Mouse (Mus musculus) heart, embryonic 13.5 days (tissue): ENCODE measurements at regions not wholly inside any gene's neighbourhood (a gene's known extent, or its start where the extent isn't known, plus 50 kb on each side); places are given as distances from the start of the nearest gene placed in this dataset.
"Not testable (repeated sequence)": the region's sequence is repeated elsewhere in the genome, so short reads cannot be mapped to it uniquely, and the experiment has no call there.

ENCODE experiments used
- ATAC-seq: fragments of 200-750 bp; cut with Nextera tagmentation; 2 replicates; pipeline ENCODE4 v1.8.0; 2017; ENCODE audit warnings: moderate TSS enrichment; ENCODE audit not compliant: insufficient number of reproducible peaks, low FRiP score, low TSS enrichment; ENCODE audit errors: extremely low read depth
- H3K27ac ChIP-seq: fragments of 300-500 bp; sonication (generic); replicated peaks from 2 replicates; pipeline ENCODE4 v1.5.1; 2015; ENCODE audit warnings: moderate library complexity, mild to moderate bottlenecking, inconsistent platforms
- H3K27me3 ChIP-seq: fragments of 300-500 bp; sonication (generic); replicated peaks from 2 replicates; pipeline ENCODE4 v1.6.1; 2015; ENCODE audit warnings: mild to moderate bottlenecking, inconsistent platforms
- H3K36me3 ChIP-seq: fragments of 300-500 bp; sonication (generic); 2 replicates; pipeline ENCODE4 v1.6.1; 2015; ENCODE audit warnings: mild to moderate bottlenecking, inconsistent platforms
- H3K4me1 ChIP-seq: fragments of 300-500 bp; sonication (generic); 2 replicates; pipeline ENCODE4 v1.6.1; 2015; ENCODE audit warnings: inconsistent platforms
- H3K4me2 ChIP-seq: fragments of 300-500 bp; sonication (generic); 2 replicates; pipeline ENCODE4 v1.6.1; 2015; ENCODE audit warnings: inconsistent platforms, mild to moderate bottlenecking, moderate library complexity
- H3K4me3 ChIP-seq: fragments of 300-500 bp; sonication (generic); 2 replicates; pipeline ENCODE4 v1.5.1; 2015; ENCODE audit warnings: moderate library complexity, mild to moderate bottlenecking, inconsistent platforms
- H3K9ac ChIP-seq: fragments of 300-500 bp; sonication (generic); 2 replicates; pipeline ENCODE4 v1.6.1; 2015; ENCODE audit warnings: inconsistent platforms, mild to moderate bottlenecking, moderate library complexity
- H3K9me3 ChIP-seq: fragments of 300-500 bp; sonication (generic); 2 replicates; pipeline ENCODE4 v1.6.1; 2016; ENCODE audit warnings: inconsistent platforms
- WGBS: fragments of 180-500 bp; shearing (Covaris S2); methylation state at CpG from one replicate; pipeline ENCODE4 v1.1.7; 2015; ENCODE audit warnings: mixed read lengths; 5-methylcytosine and 5-hydroxymethylcytosine counted together

GRCm38 (mm10) chr14:87612871-87613270 is 196.4 kb downstream of the Tdrd3 start:
- Histone ChIP-seq H3K4me2 (no peak overlapping the region), H3K9me3 (no peaks in the 10 kb centered on the region), H3K9ac (no peak overlapping the region), H3K4me1 (no peaks in the 10 kb centered on the region), H3K36me3 (no peaks in the 10 kb centered on the region), H3K27ac (no peak overlapping the region), H3K4me3 (no peak overlapping the region), H3K27me3 (no peaks in the 10 kb centered on the region)
- 73% methylated on average over 4 of the region's 4 CpGs for WGBS
- ATAC-seq = no peak

GRCm38 (mm10) chr14:87619368-87620035 is 203.1 kb downstream of the Tdrd3 start:
- ATAC-seq = no peak
- WGBS = 64% methylated on average over 5 of the region's 5 CpGs
- Histone ChIP-seq H3K9me3 (no peaks in the 10 kb centered on the region), H3K27ac (no peak overlapping the region), H3K27me3 (no peaks in the 10 kb centered on the region), H3K4me2 (no peak overlapping the region), H3K9ac (no peak overlapping the region), H3K4me1 (no peaks in the 10 kb centered on the region), H3K4me3 (no peak overlapping the region), H3K36me3 (no peaks in the 10 kb centered on the region)

GRCm38 (mm10) chr14:87631078-87631813 is 214.8 kb downstream of the Tdrd3 start:
- 67% methylated on average over 7 of the region's 7 CpGs for whole genome bisulfite sequencing
- Histone ChIP-seq H3K4me3 (no peak overlapping the region), H3K4me2 (no peak overlapping the region), H3K27me3 (no peaks in the 10 kb centered on the region), H3K9ac (no peak overlapping the region), H3K4me1 (no peaks in the 10 kb centered on the region), H3K9me3 (no peaks in the 10 kb centered on the region), H3K27ac (no peak overlapping the region), H3K36me3 (no peaks in the 10 kb centered on the region)
- ATAC-seq = no peak

GRCm38 (mm10) chr14:87634596-87634995 is 218.2 kb downstream of the Tdrd3 start:
- WGBS = 60% methylated on average over 3 of the region's 3 CpGs
- no peak overlapping the region for H3K9ac ChIP-seq
- no peak for ATAC-seq
- no peak overlapping the region for H3K4me3 ChIP-seq
- H3K4me1 ChIP-seq = no peaks in the 10 kb centered on the region
- H3K27me3 ChIP-seq = no peaks in the 10 kb centered on the region
- H3K27ac ChIP-seq = no peak overlapping the region
- H3K9me3 ChIP-seq = no peaks in the 10 kb centered on the region
- no peak overlapping the region for H3K4me2 ChIP-seq
- no peaks in the 10 kb centered on the region for H3K36me3 ChIP-seq

GRCm38 (mm10) chr14:87637131-87637530 is 220.7 kb downstream of the Tdrd3 start:
- H3K4me2 ChIP-seq = no peak overlapping the region
- H3K36me3 ChIP-seq = no peaks in the 10 kb centered on the region
- 68% methylated on average over 2 of the region's 2 CpGs for WGBS
- no peaks in the 10 kb centered on the region for H3K9me3 ChIP-seq
- H3K27me3 ChIP-seq = no peaks in the 10 kb centered on the region
- no peak overlapping the region for H3K9ac ChIP-seq
- no peaks in the 10 kb centered on the region for H3K4me1 ChIP-seq
- no peak overlapping the region for H3K27ac ChIP-seq
- H3K4me3 ChIP-seq = no peak overlapping the region
- ATAC-seq = no peak

GRCm38 (mm10) chr14:87667910-87668309 is 251.5 kb downstream of the Tdrd3 start:
- H3K4me2 ChIP-seq = no peak overlapping the region
- no peak overlapping the region for H3K4me3 ChIP-seq
- no peaks in the 10 kb centered on the region for H3K4me1 ChIP-seq
- H3K27ac ChIP-seq = no peak overlapping the region
- H3K9ac ChIP-seq = no peak overlapping the region
- WGBS = 74% methylated on average over 2 of the region's 2 CpGs
- H3K9me3 ChIP-seq = no peaks in the 10 kb centered on the region
- H3K36me3 ChIP-seq = no peaks in the 10 kb centered on the region
- no peak for ATAC-seq
- H3K27me3 ChIP-seq = no peaks in the 10 kb centered on the region

- Histone ChIP-seq H3K36me3 (no peaks in the 10 kb centered on the region), H3K9ac (no peak overlapping the region), H3K4me3 (no peak overlapping the region), H3K27ac (no peak overlapping the region), H3K4me2 (no peak overlapping the region), H3K27me3 (no peaks in the 10 kb centered on the region), H3K9me3 (no peaks in the 10 kb centered on the region), H3K4me1 (no peaks in the 10 kb centered on the region)
- 87% methylated on average over 2 of the region's 2 CpGs for WGBS
- ATAC-seq = no peak
Measured at GRCm38 (mm10) chr14:87669496-87669895, 253.1 kb downstream of the Tdrd3 start.

- Histone ChIP-seq H3K36me3 (no peaks in the 10 kb centered on the region), H3K9ac (no peak overlapping the region), H3K9me3 (no peaks in the 10 kb centered on the region), H3K4me3 (no peak overlapping the region), H3K4me1 (no peaks in the 10 kb centered on the region), H3K27me3 (no peaks in the 10 kb centered on the region), H3K4me2 (no peak overlapping the region), H3K27ac (no peak overlapping the region)
- WGBS = 59% methylated on average over 3 of the region's 3 CpGs
- ATAC-seq = no peak
Measured at GRCm38 (mm10) chr14:87680788-87681187, 264.3 kb downstream of the Tdrd3 start.

- H3K4me2 ChIP-seq, H3K36me3 ChIP-seq, H3K9ac ChIP-seq, H3K4me3 ChIP-seq, H3K4me1 ChIP-seq, ATAC-seq, H3K27ac ChIP-seq, H3K9me3 ChIP-seq, H3K27me3 ChIP-seq: not testable (repeated sequence)
- WGBS = 85% methylated on average over 4 of the region's 4 CpGs
Measured at GRCm38 (mm10) chr14:87683091-87683806, 266.8 kb downstream of the Tdrd3 start.

GRCm38 (mm10) chr14:87689866-87690265 is 273.4 kb downstream of the Tdrd3 start:
- 74% methylated on average over 3 of the region's 3 CpGs for WGBS
- H3K4me3 ChIP-seq = no peak overlapping the region
- H3K27ac ChIP-seq = no peak overlapping the region
- H3K9ac ChIP-seq = no peak overlapping the region
- no peaks in the 10 kb centered on the region for H3K9me3 ChIP-seq
- no peaks in the 10 kb centered on the region for H3K4me1 ChIP-seq
- H3K36me3 ChIP-seq = no peaks in the 10 kb centered on the region
- no peaks in the 10 kb centered on the region for H3K27me3 ChIP-seq
- no peak overlapping the region for H3K4me2 ChIP-seq
- no peak for ATAC-seq

- Histone ChIP-seq H3K4me3 (no peak overlapping the region), H3K27ac (no peak overlapping the region), H3K9ac (no peak overlapping the region), H3K27me3 (no peaks in the 10 kb centered on the region), H3K4me1 (no peaks in the 10 kb centered on the region), H3K36me3 (no peaks in the 10 kb centered on the region), H3K4me2 (no peak overlapping the region), H3K9me3 (no peaks in the 10 kb centered on the region)
- 81% methylated on average over 1 of the region's 1 CpGs for WGBS
- ATAC-seq = no peak
Measured at GRCm38 (mm10) chr14:87736456-87736855, 320.0 kb downstream of the Tdrd3 start.
